Mouse (Mus musculus) Muller cell, postnatal 12 days (primary cell): ENCODE results near the gene Fam178b.
A peak's percentile ranks its signal among the peaks of the same experiment; 100 is the strongest.
"Not testable (repeated sequence)": the region's sequence is repeated elsewhere in the genome, so short reads cannot be mapped to it uniquely, and the experiment has no call there.

Source experiments
- DNase-seq: peaks from one replicate; pipeline ENCODE4 v3.0.0-alpha.2; 2015; ENCODE audit errors: inconsistent ontology term

Gene Fam178b

DNA sequence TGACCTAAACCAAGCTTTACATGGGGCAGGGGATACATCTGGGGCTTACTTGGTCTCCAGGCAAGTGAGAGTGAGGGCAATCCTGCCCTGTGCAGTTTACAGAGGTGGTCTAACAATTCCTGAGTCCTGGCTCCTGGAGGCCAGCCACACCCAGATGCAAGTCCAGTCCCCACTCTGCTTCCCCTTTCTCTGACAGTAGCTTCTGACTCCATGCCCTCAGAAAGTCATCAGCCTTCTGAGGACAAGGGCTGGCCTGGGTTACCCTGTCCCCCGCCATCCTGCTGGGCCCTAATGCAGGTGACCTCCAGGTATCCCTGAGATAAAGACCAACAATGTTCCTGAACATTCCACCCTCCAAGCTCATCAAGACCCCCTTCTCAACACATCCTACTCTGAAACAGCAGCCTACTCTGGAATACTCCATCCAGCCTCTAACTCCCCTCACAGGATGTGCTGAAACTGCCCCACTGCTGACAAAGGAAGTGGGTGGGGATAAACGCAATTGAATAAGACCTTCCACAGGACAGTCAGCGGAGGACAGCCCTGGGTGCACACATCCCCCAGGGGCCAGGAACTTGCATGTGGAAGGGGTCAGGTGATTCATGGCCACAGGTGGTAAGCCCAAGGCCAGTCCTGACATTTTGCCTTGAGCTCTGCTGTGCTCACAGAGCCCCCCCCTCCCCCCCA, 52.8 kb downstream of the Fam178b start:
- no peak for DNase-seq

- DNase-seq, result no peak
These were observed 54.4 kb downstream of the Fam178b start for GRCm38 (mm10) chr1:36628585-36628984.

- no peak for DNase-seq
These were observed 57.5 kb downstream of the Fam178b start for GRCm38 (mm10) chr1:36625442-36625841.

DNA sequence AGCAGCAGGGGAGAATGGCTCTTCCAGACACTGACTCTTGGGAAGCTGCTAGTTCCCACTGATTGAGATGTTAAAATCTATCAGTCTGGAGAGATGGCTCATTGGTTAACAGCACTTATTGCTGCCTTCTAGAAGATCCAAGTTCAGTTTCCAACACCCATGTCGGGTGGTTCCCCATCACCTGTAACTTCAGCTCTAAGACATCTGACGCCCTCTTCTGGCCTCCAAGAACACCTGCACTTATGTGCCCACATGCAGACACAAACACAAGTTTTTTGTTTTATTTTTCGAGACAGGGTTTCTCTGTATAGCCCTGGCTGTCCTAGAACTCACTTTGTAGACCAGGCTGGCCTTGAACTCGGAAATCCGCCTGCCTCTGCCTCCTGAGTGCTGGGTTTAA, 67.0 kb downstream of the Fam178b start:
- not testable (repeated sequence) for DNase-seq

DNA sequence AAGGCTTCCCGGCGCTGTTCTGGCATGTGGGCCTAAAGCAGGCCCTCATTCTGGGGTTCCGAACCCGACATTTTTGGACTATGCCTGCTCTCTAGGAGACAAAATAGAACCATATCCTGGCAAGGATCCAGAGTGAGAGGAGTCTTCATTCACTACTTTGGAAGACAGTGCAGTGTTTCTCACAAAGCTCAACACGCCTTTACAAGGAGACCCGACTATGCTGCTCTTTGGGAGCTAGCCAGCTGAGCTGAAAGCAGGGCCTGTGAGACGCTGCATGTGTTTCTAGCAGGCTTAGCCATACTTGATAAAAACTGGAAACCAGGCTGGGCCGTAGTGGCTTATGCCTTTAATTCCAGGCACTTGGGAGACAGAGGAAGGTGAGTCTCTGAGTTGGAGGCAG, 67.8 kb downstream of the Fam178b start:
- no peak for DNase-seq

DNA sequence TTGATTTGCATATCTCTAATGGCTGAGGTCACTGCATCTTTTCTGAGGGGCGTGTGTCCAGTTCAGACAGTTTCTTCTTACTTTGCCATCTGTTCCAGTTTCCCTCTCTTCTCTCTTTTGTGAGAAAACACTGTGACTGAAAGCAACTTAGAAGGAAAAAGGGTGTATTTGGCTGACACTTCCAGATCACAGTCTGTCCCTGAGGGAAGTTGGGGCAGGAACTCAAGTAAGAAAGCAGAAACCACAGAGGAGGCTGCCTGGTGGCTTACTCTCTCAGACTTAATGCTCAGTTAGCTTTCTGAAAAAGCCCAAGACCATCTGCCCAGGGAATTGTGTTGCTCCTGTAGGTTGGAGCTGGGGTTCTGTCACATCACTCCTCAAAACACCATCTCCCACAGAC, 68.4 kb downstream of the Fam178b start:
- DNase-seq, result no peak

DNA sequence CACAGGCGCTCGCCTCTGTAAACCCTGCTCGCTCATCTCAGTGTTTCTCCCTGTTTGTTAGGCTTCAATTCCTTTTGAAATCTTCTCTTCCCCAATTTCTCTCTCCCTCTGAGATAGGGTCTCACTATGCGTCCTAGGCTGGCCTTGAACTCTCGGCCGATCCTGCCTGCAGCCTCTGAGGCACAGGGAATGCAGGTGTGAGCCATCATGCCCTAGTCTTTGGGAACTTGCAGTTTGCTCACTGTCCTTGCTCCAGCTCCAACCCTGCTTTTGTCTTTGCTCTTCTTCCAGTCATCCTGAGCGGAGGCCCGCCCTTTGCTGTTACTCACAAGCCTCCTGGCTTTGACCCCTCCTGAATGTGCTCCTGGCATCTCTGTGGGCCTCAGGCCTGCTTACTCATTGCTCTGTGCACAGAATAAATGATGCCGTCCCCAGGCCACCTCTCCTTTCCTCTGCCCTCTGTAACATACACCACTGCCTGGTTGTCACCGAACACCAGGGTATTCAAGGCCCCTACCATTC, 69.5 kb downstream of the Fam178b start:
- no peak for DNase-seq

- no peak for DNase-seq
These were observed 70.6 kb downstream of the Fam178b start for GRCm38 (mm10) chr1:36612362-36612761.

DNA sequence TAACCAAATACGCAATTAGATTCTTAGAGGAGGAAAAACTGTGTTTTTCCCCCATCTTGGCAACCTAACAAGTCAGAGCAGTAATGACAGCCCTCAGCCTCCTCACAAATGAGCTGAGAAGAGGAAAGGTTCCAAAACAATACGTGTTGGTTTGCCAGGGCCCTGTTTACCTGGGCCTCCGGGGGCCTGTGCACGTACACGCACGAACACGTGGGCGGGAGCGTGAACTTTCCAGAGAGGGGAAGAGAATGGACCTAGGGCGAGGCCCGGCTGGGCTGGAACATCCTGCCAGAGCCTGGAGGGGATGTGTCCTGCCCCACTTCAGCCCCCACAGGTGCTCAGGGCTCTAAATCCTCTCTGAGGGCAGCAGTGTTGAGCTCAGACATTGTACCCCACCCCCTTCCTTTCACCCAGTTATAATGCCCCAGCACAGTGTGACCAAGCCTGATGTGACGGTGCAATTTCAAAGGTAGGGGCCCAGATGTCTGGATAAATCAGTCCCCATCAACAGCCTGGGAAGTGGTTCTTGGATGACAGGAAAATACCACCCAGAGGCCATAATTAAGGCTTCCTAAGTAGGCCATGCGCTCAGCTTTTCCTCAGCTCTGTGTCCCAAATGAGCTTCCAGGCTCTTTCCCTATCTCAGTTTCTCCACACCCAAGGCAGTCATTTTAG, 71.4 kb downstream of the Fam178b start:
- no peak for DNase-seq

DNA sequence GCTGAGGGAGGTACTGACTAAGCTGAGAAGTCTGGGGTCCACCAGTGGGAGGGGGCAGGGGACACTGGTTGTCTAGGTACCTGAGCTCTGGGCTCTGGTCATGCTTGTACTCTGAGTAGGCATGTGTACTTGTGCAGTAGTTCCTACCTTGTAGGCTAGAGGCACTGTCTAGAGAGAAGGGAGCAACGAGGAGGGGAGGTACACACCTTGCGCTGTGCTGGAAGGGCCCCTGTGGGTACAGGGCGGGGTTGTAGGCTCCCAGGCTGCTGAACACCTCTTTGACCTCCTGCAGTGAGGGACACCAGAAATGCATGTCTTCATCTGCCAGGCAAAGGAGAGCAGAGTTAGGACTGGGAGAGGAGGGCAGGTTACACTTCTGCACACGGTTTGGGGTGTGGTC, 74.8 kb downstream of the Fam178b start:
- DNase-seq, result no peak

DNA sequence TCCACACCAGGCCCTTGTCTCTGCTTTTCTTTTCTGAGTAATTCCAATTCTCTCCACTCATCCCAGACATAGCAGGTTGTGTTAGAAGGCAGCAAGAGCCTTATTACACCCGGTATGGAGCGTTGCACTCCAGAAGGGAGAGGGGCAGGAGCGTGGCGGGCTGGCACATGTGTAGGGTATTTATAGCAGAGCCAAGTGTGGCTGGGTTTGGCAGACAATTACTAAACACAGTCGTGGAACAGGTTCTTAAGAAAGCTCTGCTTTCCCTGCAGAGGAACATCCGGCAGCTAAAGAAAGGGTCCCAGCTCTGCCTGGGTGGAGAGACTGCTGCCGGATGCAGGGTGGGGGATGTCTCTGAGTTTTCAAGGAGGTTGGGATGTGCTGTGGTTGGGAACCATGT, 76.0 kb downstream of the Fam178b start:
- no peak for DNase-seq

- no peak for DNase-seq
These were observed 78.5 kb downstream of the Fam178b start for GRCm38 (mm10) chr1:36604254-36605156.

DNA sequence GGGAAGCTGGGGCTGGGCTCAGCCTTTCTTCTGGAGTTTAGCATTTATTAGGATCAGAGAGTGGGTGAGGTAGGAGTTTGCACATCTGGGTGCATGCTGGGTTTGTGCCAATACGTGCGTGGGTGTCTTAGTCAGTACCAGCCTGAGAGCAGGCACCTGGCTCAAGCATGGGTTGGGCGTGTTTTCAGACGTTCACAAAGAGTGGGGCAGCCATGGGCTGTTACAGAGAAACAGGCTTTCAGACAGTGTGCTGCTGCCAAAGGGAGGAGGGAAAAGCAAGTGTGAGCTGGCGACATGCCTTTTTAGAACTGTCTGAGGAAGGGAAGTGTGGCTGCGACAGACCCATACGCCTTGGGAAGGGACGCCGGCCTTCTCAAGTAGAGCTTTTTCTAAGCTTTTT, 79.6 kb downstream of the Fam178b start:
- DNase-seq, result no peak

- DNase-seq, result no peak
These were observed 80.7 kb downstream of the Fam178b start for GRCm38 (mm10) chr1:36602271-36602670.

DNA sequence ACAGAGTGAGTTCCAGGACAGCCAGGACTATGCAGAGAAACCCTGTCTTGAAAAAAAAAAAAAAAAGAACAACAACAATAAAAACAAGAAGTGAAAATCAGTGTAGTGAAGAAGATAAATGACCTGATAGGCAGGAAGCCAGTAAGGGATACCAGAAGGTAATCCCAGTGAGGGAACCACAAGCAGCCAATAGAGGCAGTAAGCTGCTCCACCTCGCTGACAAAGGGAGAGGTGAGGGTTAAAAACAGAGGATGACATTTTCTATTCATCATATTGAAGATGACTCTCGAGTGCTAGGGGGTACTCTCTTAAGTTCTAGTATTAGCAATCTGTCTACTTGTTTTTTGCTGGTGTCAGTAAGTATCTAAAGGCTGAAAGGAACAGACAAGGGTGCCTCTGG, 84.6 kb downstream of the Fam178b start:
- no peak for DNase-seq

DNA sequence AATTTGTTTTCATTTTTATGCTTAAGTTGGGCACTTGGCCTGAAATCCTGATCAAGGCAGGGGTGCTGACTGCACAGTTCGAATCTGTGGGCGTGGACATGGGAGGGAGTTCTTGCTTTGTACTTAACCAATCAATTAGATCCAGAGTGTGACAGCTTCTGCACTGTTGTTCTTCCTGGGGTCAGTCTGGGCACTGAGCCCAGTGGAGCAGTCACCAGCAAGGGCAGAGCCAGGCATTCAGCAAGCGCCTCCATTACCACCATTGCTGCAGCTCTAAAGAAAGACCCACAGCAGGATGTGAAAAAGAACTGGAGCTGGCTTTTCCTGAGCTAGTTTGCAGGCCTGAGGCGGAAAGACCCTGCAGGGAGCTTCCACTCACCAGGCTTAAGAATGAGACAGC, 86.9 kb downstream of the Fam178b start:
- DNase-seq, result peak; percentile 88

- DNase-seq, result no peak
These were observed 87.6 kb downstream of the Fam178b start for GRCm38 (mm10) chr1:36595167-36595931.

DNA sequence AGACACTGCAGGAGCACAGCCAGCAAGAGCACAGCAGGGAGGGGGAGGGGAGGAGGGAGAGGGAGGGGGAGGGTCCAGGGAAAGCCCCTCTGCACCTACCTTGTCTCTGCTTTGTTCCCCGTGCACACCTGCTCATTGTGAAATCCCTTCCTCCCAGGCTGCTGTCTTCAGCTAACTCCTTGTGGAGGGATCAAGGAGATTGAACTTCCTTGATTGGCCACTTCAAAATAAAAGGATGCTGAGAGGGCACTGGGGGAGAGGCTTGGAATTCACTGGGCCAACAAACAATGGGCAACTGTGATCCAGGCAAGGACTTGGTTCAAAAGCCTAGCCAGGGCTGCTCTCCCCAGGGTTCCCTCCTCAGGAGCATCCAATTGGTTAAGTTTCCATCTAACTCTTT, 89.9 kb downstream of the Fam178b start:
- DNase-seq, result no peak

- no peak for DNase-seq
These were observed 91.6 kb downstream of the Fam178b start for GRCm38 (mm10) chr1:36591408-36591807.

- DNase-seq, result no peak
These were observed 92.3 kb downstream of the Fam178b start for GRCm38 (mm10) chr1:36590664-36591063.

DNA sequence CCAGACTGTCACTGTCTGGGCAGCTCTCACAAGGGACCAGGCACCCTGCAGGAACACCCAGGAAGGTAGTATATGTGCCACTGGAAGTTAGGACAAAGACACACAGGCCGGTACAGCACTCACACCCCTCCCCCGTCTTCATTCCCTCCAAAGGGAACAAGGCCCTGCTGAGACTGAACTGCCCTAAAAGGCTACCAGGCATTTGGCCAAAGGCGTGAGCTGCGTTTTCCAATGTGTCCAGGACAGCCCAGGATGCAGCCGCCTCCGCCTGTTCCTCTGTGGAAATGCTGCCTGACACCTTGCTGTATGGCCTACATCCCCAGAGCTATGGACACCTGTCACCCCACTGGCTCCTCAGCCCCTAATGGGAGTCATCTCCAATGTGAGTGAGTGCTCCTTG, 93.5 kb downstream of the Fam178b start:
- DNase-seq, result peak; percentile 50
